19 mouse cellular contexts compared by ENCODE assay signal in genomic region chr11:75575560-75576123, GRCm38 (mm10). TPM values are rescaled to one million over a fixed set of nuclear protein-coding genes. Genes with fewer than 3 reads are reported as not detected.
DNase-seq lines count a peak whose midpoint lies in the region; TF ChIP-seq lines count a peak whose summit lies in the region.
"Had no signal": no experiment of that assay in that cellular context is flagged by ENCODE, and none has a peak within 500 bp of the region (broad histone marks: within the 10 kb centered on the region; RNA-seq: fewer than 3 reads in every experiment).

No protein-coding gene starts in this region.

- in situ Hi-C loops in CH12.LX (cut with MboI; ENCODE audit: low pct_ligation_motif_present, low pct_unique_long_range_greater_than_20kb, low sequenced_read_pairs): no loop called here

- H3K4me2 ChIP-seq in CH12.LX (ENCODE audit: insufficient read depth, low read depth, poor library complexity, severe bottlenecking): no peak overlapping the region
- H3K4me2 ChIP-seq: embryonic facial prominence, embryonic 12.5 days; forebrain, embryonic 15.5 days; heart, embryonic 13.5 days; hindbrain, embryonic 12.5 days had no signal

- 0 out of 2 replicates have a peak, but pooled peaks cover 4% of the 10 kb centered on the region for H3K36me3 ChIP-seq in heart, embryonic 10.5 days
- peaks cover 2 to 20% of the 10 kb centered on the region in 2 experiments for H3K36me3 ChIP-seq in CH12.LX (replicated peaks in 1 of 2; ENCODE audit: control insufficient read depth in 1 of 2, insufficient read depth in 1 of 2, low read length in 1 of 2)
- no peaks in the 10 kb centered on the region; the same call in 1 of the 2 replicates for H3K36me3 ChIP-seq in splenic B cell, adult 2 months (ENCODE audit: control insufficient read depth, insufficient read depth, low read length, poor library complexity, severe bottlenecking)
- H3K36me3 ChIP-seq: embryonic facial prominence, embryonic 12.5 days; forebrain, embryonic 15.5 days; heart, embryonic 13.5 days had no signal

- H3K27me3 ChIP-seq in heart, embryonic 10.5 days (ENCODE audit: insufficient read depth, poor library complexity, severe bottlenecking): peaks cover 39% of the 10 kb centered on the region
- H3K27me3 ChIP-seq in CH12.LX (replicated peaks): no peaks in the 10 kb centered on the region
- H3K27me3 ChIP-seq in splenic B cell, adult 2 months (ENCODE audit: control insufficient read depth, insufficient read depth, low read length, poor library complexity, severe bottlenecking): no peaks in the 10 kb centered on the region
- H3K27me3 ChIP-seq: embryonic facial prominence, embryonic 12.5 days; forebrain, embryonic 15.5 days had no signal

- H3K9ac ChIP-seq in CH12.LX (ENCODE audit: insufficient read depth, low read depth): no peak overlapping the region
- H3K9ac ChIP-seq: embryonic facial prominence, embryonic 12.5 days; forebrain, embryonic 15.5 days; heart, embryonic 13.5 days; hindbrain, embryonic 12.5 days had no signal

- peaks cover 33% of the 10 kb centered on the region for H3K4me1 ChIP-seq in heart, embryonic 10.5 days
- peaks cover 24 to 47% of the 10 kb centered on the region in 2 experiments for H3K4me1 ChIP-seq in CH12.LX (ENCODE audit: control insufficient read depth in 1 of 2, insufficient read depth in 2 of 2)

- peak; percentile 91 for DNase-seq in heart, adult 11 months
- no peak for DNase-seq in heart, embryonic 10.5 days (ENCODE audit: low spot score)
- peak; percentile 41 for DNase-seq in thymus, postnatal 0 days (ENCODE audit: low spot score)
- DNase-seq in thymus, postnatal 14 days: no peak
- peak; percentile 81 for DNase-seq in CH12.LX (ENCODE audit: extremely low read depth)
- peak; percentile 79 for DNase-seq in splenic B cell, adult 2 months (ENCODE audit: low read depth, low spot score)
- no peak for DNase-seq in kidney, postnatal 25 days
- DNase-seq in heart, postnatal 25 days (ENCODE audit: low spot score): no peak
- DNase-seq: adrenal gland, postnatal 10 days; cerebellum, adult 11 months; cerebellum, postnatal 10 days; gastrocnemius, postnatal 36 days; heart, adult 2 months; heart, postnatal 4 days; kidney, adult 18-20 months had no signal

- no peak for TF ChIP-seq CTCF in CH12.LX (conservative IDR thresholded peaks at IDR 0.05 in 1 of 2, IDR thresholded peaks at IDR 0.05 in 1 of 2; ENCODE audit: low read depth in 2 of 2, low read length in 2 of 2)

- no peak overlapping the region for H3K4me3 ChIP-seq in heart, embryonic 10.5 days
- no peak overlapping the region for H3K4me3 ChIP-seq in CH12.LX (replicated peaks in 1 of 3; ENCODE audit: low read depth in 2 of 3, low read length in 2 of 3, poor library complexity in 1 of 3)
- H3K4me3 ChIP-seq: embryonic facial prominence, embryonic 12.5 days; forebrain, embryonic 15.5 days; heart, adult 2 months; heart, embryonic 13.5 days; hindbrain, embryonic 12.5 days had no signal

- WGBS in heart, embryonic 10.5 days: 74% methylated on average over 9 of the region's 9 CpGs

- dilution Hi-C loops in CH12.LX (cut with MboI; ENCODE audit: extremely low pct_ligation_motif_present, extremely low pct_unique_long_range_greater_than_20kb, low sequenced_read_pairs): no loop called here

- no peaks in the 10 kb centered on the region for H3K79me2 ChIP-seq in CH12.LX (replicated peaks; ENCODE audit: control insufficient read depth, extremely low read depth, insufficient read depth, poor library complexity, severe bottlenecking)

- H3K9me3 ChIP-seq in heart, embryonic 10.5 days: no peaks in the 10 kb centered on the region
- no peaks in the 10 kb centered on the region for H3K9me3 ChIP-seq in CH12.LX (replicated peaks; ENCODE audit: low read length)
- H3K9me3 ChIP-seq: embryonic facial prominence, embryonic 12.5 days; forebrain, embryonic 15.5 days; heart, embryonic 13.5 days; hindbrain, embryonic 12.5 days had no signal

- no peak overlapping the region for H3K27ac ChIP-seq in heart, embryonic 10.5 days
- no peak overlapping the region for H3K27ac ChIP-seq in CH12.LX (ENCODE audit: insufficient read depth, low read depth)
- H3K27ac ChIP-seq: embryonic facial prominence, embryonic 12.5 days; forebrain, embryonic 15.5 days; heart, adult 2 months; heart, embryonic 13.5 days; hindbrain, embryonic 12.5 days had no signal

- TF ChIP-seq EP300 in CH12.LX (IDR thresholded peaks at IDR 0.05; ENCODE audit: low read length): peak; percentile 76

- TF ChIP-seq POLR2A in CH12.LX (IDR thresholded peaks at IDR 0.05; ENCODE audit: low read depth, low read length): no peak

- intact Hi-C loops in heart, postnatal 25 days (cut with DNase I): no loop called here

- TF ChIP-seq RAD21 in CH12.LX (IDR thresholded peaks at IDR 0.05; ENCODE audit: low read depth, low read length): no peak

TF ChIP-seq in CH12.LX, 34 proteins besides CTCF, POLR2A, EP300 and RAD21:
- TF ChIP-seq TCF12 (IDR thresholded peaks at IDR 0.05; ENCODE audit: low read depth, low read length) (peak; percentile 47; the same call in 1 of the 2 replicates), CHD2 (IDR thresholded peaks at IDR 0.05; ENCODE audit: low read length) (0 out of 2 replicates have a peak, but pooled peaks have one; percentile 17), NELFE (IDR thresholded peaks at IDR 0.05; ENCODE audit: low read depth, low read length) (no peak), ETS1 (conservative IDR thresholded peaks at IDR 0.05; ENCODE audit: low read depth, low read length) (peak; percentile 19; the same call in 1 of the 2 replicates), CHD1 (IDR thresholded peaks at IDR 0.05; ENCODE audit: low read depth, low read length) (no peak), BHLHE40 (IDR thresholded peaks at IDR 0.05; ENCODE audit: low read depth, low read length) (peak; percentile 70), KAT2A (IDR thresholded peaks at IDR 0.05; ENCODE audit: insufficient replicate concordance, low read length) (no peak), ZMIZ1 (IDR thresholded peaks at IDR 0.05; ENCODE audit: low read depth, low read length) (no peak), UBTF (IDR thresholded peaks at IDR 0.05; ENCODE audit: low read depth, low read length) (no peak), MXI1 (IDR thresholded peaks at IDR 0.05; ENCODE audit: low read depth, low read length) (no peak), USF1 (IDR thresholded peaks at IDR 0.05; ENCODE audit: low read depth, low read length) (peak; percentile 22), NRF1 (IDR thresholded peaks at IDR 0.05; ENCODE audit: low read depth, low read length) (no peak), MAZ (IDR thresholded peaks at IDR 0.05; ENCODE audit: low read depth, low read length) (no peak), MEF2A (IDR thresholded peaks at IDR 0.05; ENCODE audit: borderline replicate concordance, low read depth, low read length) (no peak), IRF4 (IDR thresholded peaks at IDR 0.05; ENCODE audit: low read depth, low read length) (peak; percentile 41; the same call in 1 of the 2 replicates), MAFK (IDR thresholded peaks at IDR 0.05; ENCODE audit: insufficient replicate concordance, low read length) (no peak)
TF ChIP-seq in CH12.LX: peak in this region for 6.

RNA-seq across cellular contexts. Expression of gene Pitpna, which starts 12.3 kb away (rescaled TPM):
- polyA plus RNA-seq in heart, embryonic 10.5 days (2016; fragmentation: Nextera tagmentation; extraction: Ambion mirVana): 56.1 and 80.1 TPM in 2 replicates
- polyA plus RNA-seq in thymus, postnatal 0 days (2015; fragmentation: Nextera tagmentation; extraction: Ambion mirVana): 103 and 112 TPM in 2 replicates
- total RNA-seq in CH12.LX (2012; rRNA removed) (61.8 and 75.8 TPM in 2 replicates), CH12.LX (2014; rRNA removed) (80.7 and 84.6 TPM in 2 replicates)
- 243 and 290 TPM in 2 replicates for polyA plus RNA-seq in CH12.LX (2012; ENCODE audit: insufficient read length, low read depth)
- 100 to 1,000 TPM; 108 to 115 TPM for total RNA-seq in heart, postnatal 25 days (2021)

RNA-seq across cellular contexts. Expression of gene Slc43a2, which starts 44.1 kb away (rescaled TPM):
- polyA plus RNA-seq in heart, embryonic 10.5 days (2016; fragmentation: Nextera tagmentation; extraction: Ambion mirVana): 5.5 and 6.4 TPM in 2 replicates
- 33.2 and 33.6 TPM in 2 replicates for polyA plus RNA-seq in thymus, postnatal 0 days (2015; fragmentation: Nextera tagmentation; extraction: Ambion mirVana)
- total RNA-seq in CH12.LX (2012; rRNA removed): 6.5 and 8.9 TPM in 2 replicates
- 3.5 and 5.0 TPM in 2 replicates for total RNA-seq in CH12.LX (2014; rRNA removed)
- polyA plus RNA-seq in CH12.LX (2012; ENCODE audit: insufficient read length, low read depth): 6.8 and 8.8 TPM in 2 replicates
- total RNA-seq in heart, postnatal 25 days (2021): 10 to 100 TPM; 14.9 to 18.2 TPM

RNA-seq across cellular contexts. Expression of gene Inpp5k, which starts 55.1 kb away (rescaled TPM):
- polyA plus RNA-seq in heart, embryonic 10.5 days (2016; fragmentation: Nextera tagmentation; extraction: Ambion mirVana): 16.9 and 18.7 TPM in 2 replicates
- polyA plus RNA-seq in thymus, postnatal 0 days (2015; fragmentation: Nextera tagmentation; extraction: Ambion mirVana): 56.9 and 63.9 TPM in 2 replicates
- total RNA-seq in CH12.LX (2012; rRNA removed): 25.5 and 31.2 TPM in 2 replicates
- total RNA-seq in CH12.LX (2014; rRNA removed): 40.7 and 41.9 TPM in 2 replicates
- polyA plus RNA-seq in CH12.LX (2012; ENCODE audit: insufficient read length, low read depth): 30.5 and 35.6 TPM in 2 replicates
- total RNA-seq in heart, postnatal 25 days (2021): 10 to 100 TPM; 27.8 to 29.8 TPM

Comparison
In these comparisons a context has a peak if more than half of its experiments do, and no peak if none do; other contexts are left out.
1. DNase-seq: peak in heart, adult 11 months (single experiment), thymus, postnatal 0 days (single experiment), CH12.LX (single experiment) and splenic B cell, adult 2 months (single experiment); none in heart, embryonic 10.5 days (single experiment), thymus, postnatal 14 days (single experiment), kidney, postnatal 25 days (0 of 2) and heart, postnatal 25 days (single experiment).